Mouse (Mus musculus) heart, adult 11 months (tissue): ENCODE measurements at regions not wholly inside any gene's neighbourhood (a gene's known extent, or its start where the extent isn't known, plus 50 kb on each side); places are given as distances from the start of the nearest gene placed in this dataset.

Source experiments
- DNase-seq: peaks from one replicate; pipeline ENCODE4 v3.0.0; 2022

DNA sequence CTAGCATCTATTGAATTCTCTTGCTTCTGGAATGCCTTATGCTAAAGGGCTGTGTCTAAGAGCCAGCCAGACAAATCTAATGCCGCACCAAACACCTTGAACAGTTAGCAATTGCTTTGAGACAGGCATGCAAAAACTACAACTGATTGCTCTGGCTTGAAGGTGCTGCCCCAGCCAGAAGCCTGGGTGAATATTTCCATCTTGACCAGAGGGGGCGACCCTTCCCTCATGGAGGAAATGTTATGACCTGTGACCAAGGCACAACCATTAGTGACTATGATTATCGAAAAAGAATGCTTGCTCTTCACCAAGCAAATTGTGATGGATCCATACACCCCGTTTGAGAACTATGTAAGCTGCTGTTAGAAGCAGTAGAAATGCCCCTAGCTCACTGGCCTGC is 445.9 kb upstream of the Etaa1 start:
- no peak for DNase-seq

DNA sequence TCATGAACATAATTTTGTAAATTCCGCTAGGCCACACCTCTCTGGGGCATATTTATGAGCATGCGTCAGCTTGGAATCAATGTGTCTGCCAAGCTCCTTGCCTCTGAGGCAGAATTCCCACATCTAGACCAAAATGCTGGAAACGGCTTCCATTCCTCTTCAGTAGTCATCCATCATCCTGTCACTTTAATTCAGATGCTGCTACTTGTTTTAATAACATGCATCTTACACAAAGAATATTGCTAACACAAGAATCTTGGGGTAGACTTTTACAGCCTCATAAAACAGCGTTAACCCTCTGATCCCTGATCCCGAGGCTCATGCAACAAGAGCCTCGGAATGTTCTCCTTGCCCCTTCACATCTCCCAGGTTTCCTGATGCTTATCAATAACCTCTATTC is 442.7 kb upstream of the Etaa1 start:
- no peak for DNase-seq

DNA sequence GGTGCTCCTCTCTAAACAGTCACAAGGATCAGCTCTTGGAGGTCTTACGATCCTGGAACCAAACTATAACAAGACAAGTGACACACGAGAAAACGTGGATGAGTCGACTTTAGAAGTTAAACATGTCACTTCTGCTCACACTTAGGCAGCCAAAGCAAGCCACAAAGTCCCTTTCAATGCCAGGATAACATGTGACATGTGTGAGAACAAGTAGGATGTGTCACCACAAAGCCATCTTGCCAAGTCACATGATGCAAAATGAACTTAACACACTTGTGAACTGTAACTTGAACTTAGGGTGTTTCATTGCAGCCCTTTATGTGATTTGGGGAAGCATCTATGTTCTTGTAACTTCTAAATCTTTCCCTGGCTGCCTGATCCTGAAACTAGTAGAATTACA is 442.0 kb upstream of the Etaa1 start:
- DNase-seq = no peak

DNA sequence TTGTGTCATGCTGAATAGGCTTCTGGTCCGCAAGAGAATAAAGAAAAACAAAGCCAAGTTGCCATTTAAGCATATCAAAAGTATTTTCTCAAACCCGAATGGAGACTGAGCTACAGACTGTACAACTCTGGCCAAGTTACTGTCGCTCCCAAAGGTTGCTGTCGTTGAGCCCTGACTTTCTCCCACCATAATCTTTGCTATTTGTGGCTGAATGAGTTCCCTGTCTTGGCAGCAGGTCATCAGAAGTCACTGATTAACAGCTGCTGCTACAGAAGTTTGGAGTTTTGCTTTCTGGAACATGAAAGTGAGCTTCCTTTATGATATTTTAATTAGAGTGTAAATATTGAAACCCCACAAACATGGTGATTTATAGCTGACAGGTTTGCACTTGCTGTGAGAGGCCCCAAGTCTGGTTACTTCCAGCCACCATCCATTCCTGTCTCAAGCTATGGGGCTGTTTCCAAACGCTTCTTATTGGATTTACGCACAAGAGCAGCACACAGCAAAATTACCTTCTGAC is 419.2 kb upstream of the Etaa1 start:
- DNase-seq = no peak

DNA sequence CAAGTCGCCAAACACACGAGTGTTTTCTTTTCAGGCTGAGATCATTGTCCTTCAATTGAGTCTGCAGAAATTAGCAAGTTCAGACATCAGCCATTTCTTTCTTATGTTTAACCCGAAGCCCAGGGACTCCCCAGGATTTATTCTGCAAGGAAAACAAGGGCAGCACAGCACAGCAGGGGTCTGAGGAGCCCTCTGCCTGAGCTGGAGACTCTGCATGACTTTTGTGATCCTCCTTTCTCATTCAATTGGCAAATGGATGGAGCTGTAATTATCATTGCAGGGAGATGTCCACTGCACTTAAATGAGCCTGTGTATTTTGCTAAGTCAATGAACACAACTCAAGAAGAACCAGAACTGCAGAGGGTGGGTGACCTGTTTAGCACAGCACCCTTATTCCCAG is 417.6 kb upstream of the Etaa1 start:
- no peak for DNase-seq

DNA sequence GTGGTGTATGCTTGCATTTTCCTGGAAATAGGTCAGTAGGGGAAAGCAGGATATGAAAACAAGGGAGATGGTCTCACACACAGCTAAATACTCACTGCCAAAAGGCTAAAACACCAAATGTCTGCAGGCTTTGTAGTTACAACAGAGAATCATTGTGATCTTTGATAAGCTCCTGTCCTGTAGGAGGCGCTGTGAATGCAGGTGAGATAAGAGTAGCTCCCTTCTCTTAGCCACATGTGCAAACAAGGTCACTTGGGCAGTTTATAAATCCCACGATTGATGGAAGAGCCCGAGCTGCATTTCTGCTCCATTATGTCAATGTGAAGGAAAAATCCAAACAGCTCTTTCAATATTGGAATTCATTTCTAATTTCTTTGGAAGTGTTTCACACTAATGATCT is 417.2 kb upstream of the Etaa1 start:
- no peak for DNase-seq

DNA sequence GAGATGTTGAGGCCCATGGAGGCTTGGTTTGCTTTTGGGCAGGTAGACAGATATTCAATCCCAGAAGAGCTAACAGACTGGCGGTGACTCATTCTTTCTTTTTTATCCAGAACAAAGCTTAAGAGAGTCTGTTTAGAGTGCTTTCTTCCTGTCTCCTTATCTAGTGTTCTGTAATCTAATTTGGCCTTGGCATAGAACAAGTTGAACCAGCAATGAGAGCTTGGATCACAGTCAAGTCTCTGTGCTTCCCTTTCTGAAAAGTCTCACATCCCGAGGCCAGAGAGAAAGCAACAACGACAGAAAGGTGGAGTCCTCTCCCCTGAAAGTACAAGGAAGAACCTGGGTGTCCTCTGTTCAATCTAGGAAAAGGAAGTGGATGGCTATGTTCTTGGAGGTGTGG is 401.2 kb upstream of the Etaa1 start:
- no peak for DNase-seq

DNA sequence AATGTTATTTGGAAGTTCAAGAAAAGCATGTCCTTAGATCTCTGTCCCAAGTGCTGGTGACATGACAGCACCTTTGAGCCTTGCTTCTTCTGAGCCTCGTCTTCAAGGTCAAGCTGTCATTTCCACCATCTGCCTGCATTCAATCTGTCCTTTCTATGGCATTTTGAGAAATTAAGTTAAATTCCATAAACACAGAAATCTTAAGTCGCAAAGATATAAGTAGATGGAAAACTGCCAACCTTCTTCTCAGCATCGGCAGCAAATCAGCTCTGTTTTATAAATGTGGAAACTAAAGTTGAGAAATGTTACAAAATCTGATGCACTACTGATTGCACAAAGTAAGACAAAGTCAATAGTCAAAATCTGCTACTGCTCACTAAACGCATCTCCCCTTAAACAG is 400.5 kb upstream of the Etaa1 start:
- DNase-seq = no peak

DNA sequence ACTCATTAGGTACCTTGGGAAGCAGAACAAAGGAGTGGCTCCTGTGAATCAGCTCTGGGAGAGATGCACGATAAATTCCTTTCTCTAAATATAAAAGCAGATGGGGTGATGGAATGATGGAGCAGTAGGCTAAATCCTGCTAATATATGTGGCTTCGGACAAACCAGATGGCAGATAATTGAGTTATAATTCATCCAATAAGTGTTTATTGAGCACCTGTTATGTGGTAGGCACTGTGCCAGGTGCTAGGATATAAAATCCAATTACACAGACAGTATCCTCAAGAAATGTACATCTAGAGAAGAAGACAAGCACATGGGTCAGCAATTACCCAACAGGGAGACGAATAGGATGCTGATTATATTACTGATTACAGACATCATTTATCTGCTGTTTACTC is 394.2 kb upstream of the Etaa1 start:
- DNase-seq = no peak

DNA sequence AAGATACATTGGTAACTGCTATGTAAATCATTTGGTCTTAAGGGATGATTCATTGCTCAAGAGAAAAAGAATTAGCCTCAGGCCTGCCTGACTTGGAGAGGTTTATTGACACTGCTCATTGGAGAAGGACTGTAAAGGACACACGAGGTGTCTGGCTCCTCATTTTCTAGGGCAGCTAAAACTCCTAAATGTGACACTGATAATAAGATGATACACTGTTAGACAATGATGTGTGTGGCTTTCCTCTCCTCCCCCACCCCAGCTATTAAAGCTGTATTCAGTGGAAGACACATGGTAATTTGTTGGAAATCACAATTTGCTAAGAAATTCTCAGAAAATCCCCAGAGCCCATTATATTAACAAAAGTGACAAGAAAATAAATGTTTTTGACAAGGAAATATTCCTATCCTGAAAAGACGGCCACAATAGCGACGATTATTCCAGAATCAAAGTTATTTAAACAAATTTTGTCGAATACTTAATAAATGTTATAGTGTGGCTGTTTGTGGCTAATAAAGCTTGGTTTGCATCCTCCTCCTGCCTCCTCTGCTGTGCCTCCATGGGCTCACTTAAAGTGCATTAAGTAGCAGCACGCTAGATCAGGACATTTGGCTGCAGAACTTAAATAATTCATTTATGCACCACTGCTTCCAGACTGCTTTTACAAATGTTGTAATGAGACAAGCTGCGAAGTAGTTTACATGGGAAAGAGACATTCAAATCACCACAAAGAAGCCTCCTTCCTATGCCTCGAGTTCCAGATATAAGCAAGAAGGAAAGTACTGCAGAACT is 360.0 kb upstream of the Etaa1 start:
- no peak for DNase-seq

DNA sequence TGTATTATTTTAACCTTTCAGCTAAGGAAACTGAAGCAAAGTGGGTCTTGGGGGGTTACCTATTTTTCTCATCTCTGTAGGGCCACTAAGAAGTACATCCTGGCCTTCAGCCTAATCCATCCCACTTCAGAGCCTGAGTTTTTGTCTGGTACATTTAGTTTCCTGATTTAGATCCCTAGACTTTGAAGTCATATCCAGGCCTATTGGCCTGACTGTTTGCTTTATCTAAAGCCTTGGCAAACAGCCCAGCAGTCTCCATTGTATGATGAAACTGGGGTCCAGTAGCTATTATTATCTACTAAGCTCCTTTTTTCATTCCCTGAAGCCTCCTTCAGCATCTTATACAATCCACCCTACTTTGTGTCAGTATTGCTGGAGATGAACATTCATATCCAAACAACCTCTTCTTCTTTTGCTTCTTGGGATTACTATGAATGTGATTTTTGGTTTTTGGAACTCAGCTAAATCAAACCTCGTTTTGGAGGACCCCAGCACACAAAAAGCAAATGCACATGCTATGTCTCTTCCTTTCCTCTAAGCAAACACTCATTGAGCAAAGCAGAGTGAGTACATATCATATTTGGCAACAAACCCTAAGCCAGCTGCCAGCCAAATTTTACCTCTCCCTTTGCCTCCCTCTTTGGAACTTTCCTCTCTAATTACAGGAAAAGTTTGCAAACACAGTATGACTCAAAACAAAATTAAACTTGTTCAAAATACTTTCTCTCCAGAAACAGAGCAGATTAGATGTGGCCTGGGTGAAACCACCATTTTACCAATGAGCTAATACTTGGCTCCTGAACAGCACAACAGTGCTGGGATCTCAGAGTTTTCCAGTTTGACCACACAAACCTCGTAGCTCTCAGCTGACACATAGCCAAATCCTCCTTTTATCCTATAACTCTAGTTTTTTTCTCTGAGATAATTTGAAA is 342.8 kb upstream of the Etaa1 start:
- peak; percentile 96 for DNase-seq

DNA sequence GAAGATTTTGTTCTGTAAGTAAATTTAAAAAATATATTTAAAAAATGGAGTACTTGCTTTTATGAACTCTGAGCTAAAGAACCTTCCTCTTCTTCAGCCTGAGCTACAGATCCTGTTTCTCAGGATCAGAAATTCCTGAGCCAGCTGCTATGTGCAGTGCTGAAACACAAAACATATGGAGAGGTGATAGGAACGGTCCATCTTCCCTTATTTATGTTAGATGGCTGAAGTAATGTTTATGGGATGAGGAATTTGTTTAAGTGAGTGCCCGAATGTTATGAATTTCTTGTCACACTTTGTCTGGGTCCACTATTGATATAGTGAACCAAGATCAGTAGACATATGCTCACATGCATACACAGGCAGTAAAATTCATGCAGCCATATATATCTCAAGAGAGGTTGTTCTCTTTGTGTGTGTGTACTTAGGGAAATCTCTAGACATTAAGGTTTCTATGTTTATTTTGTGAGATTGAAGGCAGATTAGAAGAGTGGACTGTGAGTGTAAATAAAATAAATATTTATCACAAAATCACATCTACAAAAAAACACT is 325.0 kb upstream of the Etaa1 start:
- DNase-seq = no peak

DNA sequence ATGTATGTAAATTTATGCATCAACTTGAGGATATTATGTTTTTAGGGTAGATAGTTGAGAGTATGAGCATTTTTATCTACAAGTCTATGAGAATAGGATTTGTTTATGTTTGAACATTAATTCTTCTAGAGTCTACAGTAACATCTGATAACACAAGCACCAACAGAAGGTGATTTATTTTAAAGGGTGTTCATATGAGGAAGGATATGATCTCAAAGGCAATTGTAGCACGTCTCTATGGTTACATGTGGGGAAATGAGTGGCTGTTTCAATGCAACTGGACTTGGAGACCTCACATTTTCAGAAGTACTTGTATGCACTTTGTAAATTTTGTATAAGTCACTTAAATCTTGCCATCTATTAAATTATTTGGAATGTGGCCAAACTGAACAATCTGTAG is 318.7 kb upstream of the Etaa1 start:
- DNase-seq = no peak

DNA sequence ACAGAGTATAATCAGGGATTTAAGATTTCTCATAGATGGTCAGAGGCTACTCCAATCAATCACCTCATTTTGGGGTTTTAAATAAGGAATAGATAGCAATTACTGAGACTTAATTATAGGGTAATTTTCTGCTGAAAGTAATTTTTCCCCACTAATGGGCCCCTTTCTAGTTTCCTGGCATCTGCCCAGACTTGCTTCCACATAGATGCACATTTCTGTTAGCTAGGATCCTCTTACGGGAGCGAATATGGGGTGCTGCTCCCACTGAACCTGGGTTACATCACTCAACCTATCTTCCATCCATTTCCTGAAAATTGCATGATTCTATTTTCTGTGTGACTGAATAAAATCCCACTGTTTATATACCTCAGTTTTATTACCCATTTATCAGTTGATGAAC is 312.5 kb upstream of the Etaa1 start:
- no peak for DNase-seq

DNA sequence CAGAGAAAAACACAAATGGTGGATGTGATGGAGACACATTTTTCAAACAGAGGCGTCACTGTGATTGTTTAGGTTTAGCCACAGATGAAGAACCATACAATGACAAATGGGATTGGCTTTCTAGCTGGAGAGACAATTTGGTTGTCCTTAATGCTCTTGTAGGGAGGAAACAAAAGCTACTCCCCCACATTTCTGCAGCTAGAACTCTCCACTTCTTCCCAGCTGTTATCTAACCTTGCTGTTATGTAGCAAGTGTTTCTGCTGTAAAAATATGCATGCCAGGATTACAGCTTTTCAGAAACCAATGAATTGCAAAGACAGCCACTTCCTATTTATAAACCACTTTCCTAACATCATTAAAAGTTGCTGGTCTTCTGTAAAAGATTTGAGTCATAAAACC is 309.2 kb upstream of the Etaa1 start:
- no peak for DNase-seq

DNA sequence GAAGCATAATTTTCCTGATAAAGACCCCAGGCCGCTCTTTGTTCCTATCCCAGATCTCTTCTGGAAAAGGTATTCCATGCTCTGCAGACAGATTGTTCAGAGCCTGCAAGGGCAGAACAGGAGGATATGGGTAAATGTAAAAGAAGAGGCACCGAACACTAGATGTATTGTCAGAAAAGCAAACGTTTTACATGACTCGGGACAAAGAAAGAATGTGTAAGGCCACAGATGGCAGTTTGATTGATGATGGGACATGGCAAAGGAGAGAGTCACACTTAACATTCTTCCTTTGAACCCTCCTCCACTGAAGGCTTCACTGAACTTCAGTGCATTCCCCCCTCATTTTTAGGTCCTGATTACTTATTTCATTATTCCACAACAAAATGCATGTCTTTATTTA is 295.6 kb upstream of the Etaa1 start:
- no peak for DNase-seq

DNA sequence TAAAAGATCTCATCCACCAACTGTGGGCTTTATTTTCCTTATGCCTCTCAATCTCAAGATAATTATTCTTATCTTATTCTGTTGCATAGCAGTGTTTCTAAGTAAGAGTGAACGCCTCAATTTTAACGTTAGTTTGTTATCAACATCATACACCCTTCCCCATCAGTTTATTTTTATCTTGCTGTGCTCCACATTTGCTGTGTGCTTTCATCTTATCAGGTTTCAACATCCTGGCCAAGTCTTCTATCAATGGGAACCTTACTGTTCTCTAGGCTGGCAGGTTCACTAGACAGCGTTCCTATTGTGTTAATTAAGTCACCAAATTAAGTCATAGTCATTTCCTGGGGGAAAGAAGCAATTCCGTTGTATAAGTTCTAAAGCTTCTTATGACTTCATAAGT is 263.1 kb upstream of the Etaa1 start:
- no peak for DNase-seq

DNA sequence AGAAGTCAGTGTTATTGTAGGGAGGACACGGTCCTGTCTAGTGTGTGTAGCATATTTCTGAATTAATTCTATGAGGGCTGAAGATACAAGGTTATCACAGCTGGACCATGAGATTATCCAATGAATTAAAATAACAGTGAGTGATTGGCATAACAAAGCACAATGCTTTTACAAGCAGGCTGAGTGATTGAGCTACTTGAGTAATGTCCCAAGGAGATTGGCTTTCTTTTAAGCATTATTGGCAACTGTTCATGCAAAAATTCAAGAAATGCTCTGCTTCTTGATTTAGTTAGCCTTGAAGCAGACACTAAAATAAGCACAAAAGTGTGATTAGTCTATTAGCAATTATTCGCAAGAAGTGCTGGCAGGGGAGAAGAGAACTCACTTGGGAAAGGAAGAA is 219.4 kb upstream of the Etaa1 start:
- DNase-seq = no peak

DNA sequence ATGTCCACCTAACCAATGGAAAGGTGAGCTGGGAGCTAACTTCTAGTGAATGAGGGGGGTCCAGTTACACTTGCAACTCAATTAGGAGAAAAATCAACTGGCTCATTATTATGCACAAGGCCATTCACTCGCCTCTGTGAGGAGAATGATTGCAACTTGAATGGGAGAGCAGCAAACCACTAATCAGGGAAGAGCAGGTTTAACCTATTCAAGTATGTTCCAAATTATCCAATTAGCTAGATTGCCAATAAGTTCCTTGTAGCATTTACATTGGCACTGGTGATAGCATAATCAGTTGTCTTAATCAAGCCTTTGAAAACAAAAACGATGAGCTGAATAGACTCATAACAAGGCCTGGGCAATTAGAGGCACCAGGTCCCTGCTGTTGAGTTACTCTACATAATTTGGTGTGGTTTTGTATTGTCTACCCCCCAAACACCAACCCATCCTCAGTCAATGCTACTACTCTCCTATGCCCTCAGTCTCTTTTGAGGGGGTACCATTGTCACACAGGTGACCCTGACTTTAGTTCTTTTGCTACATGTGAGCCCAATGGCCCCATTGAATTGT is 217.6 kb upstream of the Etaa1 start:
- DNase-seq = no peak

DNA sequence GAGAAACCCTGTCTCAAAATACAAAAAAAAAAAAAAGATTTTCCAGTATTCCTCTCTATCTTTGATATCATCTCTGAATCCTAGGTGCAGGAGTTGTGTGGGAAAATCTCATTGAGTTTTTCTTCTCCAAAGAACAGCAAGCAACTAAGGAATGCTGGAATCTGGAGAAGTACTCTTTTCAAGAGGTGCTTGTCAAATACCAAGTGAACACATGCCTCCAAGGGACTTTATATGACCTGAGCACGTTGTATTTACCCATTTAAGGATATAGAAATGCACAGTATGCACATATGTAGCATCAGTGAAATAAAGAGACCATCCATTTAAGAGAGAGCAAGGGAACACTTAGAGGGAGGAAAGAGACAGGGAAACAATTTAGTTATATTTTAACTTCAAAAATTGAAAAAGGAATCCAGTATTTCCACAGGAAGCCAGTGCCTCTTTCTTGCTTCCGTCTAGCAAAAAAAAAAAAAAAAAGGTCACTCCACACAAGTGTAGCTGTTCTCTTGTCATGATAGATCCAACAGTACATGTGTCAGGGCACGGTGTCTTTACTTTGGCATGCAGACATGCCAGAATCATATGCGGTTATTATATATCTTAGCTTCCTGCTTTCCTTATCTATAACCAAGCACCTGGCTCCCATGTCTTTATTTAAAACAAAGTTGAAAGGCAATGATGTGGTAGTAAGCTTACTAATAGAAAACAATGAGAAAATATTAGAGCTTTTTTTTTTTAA is 212.1 kb upstream of the Etaa1 start:
- no peak for DNase-seq

DNA sequence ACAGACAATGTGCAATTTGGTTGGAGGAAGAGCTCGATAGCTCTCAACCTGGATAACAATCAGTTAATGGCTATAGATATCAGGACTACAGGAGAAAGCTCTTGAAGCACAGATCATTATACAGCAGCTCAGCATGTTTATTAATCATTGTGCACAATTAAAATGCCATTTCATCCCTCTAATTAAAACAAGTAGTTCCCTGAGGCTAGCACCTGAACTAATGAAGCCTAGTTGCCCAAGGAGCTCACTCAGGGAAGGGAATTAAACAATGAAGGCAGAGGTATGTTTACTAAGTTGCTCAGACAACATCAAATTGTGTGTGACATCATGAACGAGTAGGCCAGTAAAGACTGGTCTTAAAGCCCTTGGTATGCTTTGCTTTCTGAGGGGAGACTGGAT is 210.3 kb upstream of the Etaa1 start:
- DNase-seq = peak; percentile 56

DNA sequence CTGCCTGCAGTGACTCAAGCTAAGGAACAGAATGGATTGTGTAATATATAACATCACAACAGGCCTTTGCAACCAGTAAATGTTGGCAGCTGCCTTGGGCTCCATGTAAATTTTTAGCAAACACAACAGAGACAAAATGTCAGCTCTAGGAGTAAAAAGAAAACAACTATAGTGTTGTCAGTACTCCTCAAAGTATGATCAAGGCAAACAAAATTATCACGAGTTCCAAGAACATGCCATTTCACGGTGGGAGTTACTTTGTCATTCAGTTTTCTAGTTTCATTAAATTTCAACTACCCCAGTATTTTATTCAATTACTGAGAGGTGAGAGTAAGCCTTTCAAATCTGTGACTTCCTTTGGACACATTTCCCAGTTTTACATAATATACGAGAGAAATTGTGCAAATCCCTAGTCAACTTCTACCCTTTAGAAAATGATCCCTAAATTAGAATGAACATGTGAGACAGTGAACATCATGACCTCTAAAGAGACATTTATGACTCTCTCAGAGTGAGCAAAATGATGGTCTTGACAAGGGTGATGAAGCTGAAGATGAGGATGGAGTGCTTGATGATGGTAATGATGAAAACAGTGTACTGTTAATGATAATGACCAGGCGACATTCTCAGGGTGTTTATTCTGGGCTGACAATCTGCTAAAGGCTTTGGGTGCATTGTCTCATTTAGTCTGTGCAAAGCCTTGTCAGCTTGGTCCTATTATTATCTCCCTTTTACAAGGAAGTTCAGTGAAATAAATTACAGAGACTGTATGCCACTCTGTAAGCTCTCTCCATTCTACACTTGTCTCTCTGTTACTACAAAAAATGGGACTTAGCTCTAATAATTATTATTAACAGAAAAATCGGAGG is 209.7 kb upstream of the Etaa1 start:
- peak; percentile 21 for DNase-seq
